Mouse (Mus musculus) B cell, adult (primary cell): ENCODE results near the gene Kctd8. TPM values are rescaled to one million over a fixed set of nuclear protein-coding genes. Genes with fewer than 3 reads are reported as not detected.

ENCODE experiments used
- total RNA-seq: library from RNA; stranded (reverse); gene quantifications from 4 replicates; pipeline ENCODE4 v1.2.4, GENCODE M21; 2023; ENCODE audit not compliant: inconsistent age

The Kctd8 gene
- total RNA-seq = not detected in 4 replicates

DNA sequence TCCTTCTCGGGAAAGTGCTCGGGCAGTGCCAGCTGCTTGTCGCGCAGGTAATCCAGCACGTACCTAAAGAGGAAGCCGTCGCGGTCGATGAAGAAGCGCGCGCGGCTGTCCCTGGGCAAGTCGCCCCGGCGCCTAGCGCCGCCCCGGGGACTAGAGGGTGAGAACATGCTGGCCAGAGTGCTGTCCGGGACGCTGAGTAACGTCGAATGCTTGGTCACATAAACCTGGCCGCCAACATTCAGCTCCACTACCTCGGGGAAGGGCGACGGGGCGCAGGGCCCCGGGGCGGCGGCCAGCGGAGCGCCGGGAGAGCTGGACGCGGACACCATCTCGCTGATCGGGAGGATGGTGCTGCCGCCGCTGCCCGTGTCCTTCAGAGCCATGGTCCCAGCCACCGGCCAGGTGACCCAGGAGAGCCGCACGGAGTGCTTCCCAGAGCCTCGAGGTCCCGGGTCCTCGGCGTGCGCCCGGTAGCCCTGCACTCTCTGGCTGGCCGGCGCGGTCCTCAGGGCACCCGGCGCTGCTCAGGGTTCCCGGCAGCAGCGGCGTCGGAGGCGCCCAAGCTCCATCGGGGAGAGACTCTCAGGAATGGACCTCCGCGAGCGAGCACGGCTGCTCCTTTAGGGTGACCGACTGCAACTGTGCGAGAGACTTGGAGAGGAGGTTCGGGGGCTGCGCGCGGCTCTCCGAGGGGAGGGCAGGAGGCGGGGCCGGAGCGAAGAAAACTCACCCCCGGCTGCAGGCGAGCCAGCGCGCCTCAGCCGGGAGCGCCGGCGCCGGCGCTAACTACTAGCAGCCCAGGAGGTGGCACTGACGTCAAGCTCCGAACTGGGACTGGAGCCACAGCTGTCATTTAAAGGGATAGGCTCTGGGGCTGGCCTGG is at the start of gene Kctd8:
Kctd8 (minus strand) TSS at position 761 of the 883 bp plus-strand sequence.

Other genes starting within 250 kb of the Kctd8 start
- not detected in 4 replicates for gene Yipf7, start 201.0 kb upstream of the Kctd8 start, total RNA-seq
- 16.4 to 21.1 TPM (median 19.6 TPM) in 4 replicates for gene Guf1, start 215.2 kb upstream of the Kctd8 start, total RNA-seq